Mouse (Mus musculus) forebrain, postnatal 0 days (tissue): ENCODE measurements at regions not wholly inside any gene's neighbourhood (a gene's known extent, or its start where the extent isn't known, plus 50 kb on each side); places are given as distances from the start of the nearest gene placed in this dataset.

Experiments used
- ATAC-seq: fragments of 200-750 bp; cut with Nextera tagmentation; 2 replicates; pipeline ENCODE4 v1.8.0; 2017; ENCODE audit warnings: mild to moderate bottlenecking, moderate library complexity
- DNase-seq: peaks from one replicate; pipeline ENCODE4 v3.0.0-alpha.2; 2015
- H3K27ac ChIP-seq: fragments of 300-500 bp; sonication (generic); 2 replicates; pipeline ENCODE4 v1.5.1; 2014; ENCODE audit warnings: low read depth, mild to moderate bottlenecking, antibody characterized with exemption, low read length, moderate library complexity, mixed read lengths
- H3K27me3 ChIP-seq: fragments of 300-500 bp; sonication (generic); 2 replicates; pipeline ENCODE4 v1.6.1; 2014; ENCODE audit warnings: mild to moderate bottlenecking, low read length, mixed read lengths; ENCODE audit not compliant: insufficient read depth
- H3K36me3 ChIP-seq: fragments of 300-500 bp; sonication (generic); 2 replicates; pipeline ENCODE4 v1.6.1; 2014; ENCODE audit warnings: mild to moderate bottlenecking, moderate library complexity; ENCODE audit not compliant: insufficient read depth
- H3K4me1 ChIP-seq: fragments of 300-500 bp; sonication (generic); 2 replicates; pipeline ENCODE4 v1.6.1; 2014; ENCODE audit warnings: antibody characterized with exemption; ENCODE audit not compliant: insufficient read depth
- H3K4me2 ChIP-seq: fragments of 300-500 bp; sonication (generic); 2 replicates; pipeline ENCODE4 v1.6.1; 2014; ENCODE audit warnings: low read depth, mild to moderate bottlenecking, moderate library complexity
- H3K4me3 ChIP-seq: fragments of 300-500 bp; sonication (generic); 2 replicates; pipeline ENCODE4 v1.5.1; 2014; ENCODE audit warnings: low read depth, low read length, mixed read lengths
- H3K9ac ChIP-seq: fragments of 300-500 bp; sonication (generic); 2 replicates; pipeline ENCODE4 v1.6.1; 2014; ENCODE audit warnings: mild to moderate bottlenecking
- H3K9me3 ChIP-seq: fragments of 300-500 bp; sonication (generic); 2 replicates; pipeline ENCODE4 v1.6.1; 2016; ENCODE audit warnings: low read length
- CTCF ChIP-seq: sonication (generic); IDR thresholded peaks from 2 replicates; pipeline ENCODE4 v1.5.1; 2016; ENCODE audit warnings: antibody characterized with exemption, control low read depth, low read depth
- WGBS: fragments of 180-500 bp; shearing (Covaris S2); extraction: QIAGEN DNeasy Blood & Tissue Kit; methylation state at CpG from one replicate; pipeline ENCODE4 v1.1.7; 2014; 5-methylcytosine and 5-hydroxymethylcytosine counted together

DNA sequence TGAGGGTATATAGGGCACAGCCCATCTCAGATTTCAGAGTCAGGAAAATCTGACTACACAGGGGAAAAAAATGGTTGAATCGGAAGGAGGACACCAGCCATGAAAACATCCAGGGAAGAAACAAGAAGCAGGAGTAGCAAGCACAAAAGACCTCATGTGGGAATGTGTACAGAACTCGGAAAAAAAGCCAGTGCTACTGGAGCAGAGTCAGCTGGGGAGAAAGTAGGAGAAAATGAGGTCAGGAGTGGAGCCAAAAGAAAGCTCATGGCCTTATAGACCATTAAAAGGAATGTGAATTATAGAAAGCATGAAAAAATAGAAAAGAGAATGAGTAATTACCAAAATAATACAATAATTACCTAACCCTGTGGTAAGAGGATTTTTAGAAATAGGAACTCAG lies 495.4 kb downstream of the Ppargc1a start:
- Histone ChIP-seq H3K9ac (no peak overlapping the region), H3K4me2 (no peak overlapping the region), H3K9me3 (no peaks in the 10 kb centered on the region), H3K27me3 (no peaks in the 10 kb centered on the region), H3K4me3 (no peak overlapping the region), H3K27ac (no peak overlapping the region), H3K36me3 (no peaks in the 10 kb centered on the region), H3K4me1 (no peaks in the 10 kb centered on the region)
- DNase-seq (no peak), ATAC-seq (no peak)
- no peak for TF ChIP-seq CTCF
- WGBS: 73% methylated on average over 2 of the region's 2 CpGs

DNA sequence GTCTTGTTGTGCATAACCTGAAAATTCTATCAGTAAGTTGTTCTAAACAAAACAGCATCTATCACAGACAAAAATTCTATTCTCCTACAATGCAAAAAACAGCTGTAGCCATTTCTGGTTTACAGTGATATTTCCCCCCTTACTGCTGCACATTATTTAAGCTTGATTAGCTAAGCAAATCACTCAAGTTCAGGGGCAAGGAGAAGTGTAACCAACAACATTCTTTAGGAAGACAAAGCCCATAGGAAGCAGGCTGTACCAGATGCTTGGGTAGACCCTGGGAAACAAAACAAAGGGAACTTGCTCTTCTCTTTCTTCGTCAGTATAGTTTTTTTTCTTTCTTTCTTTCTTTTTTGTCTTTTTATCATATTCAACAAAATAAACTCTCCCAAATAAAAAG lies 497.9 kb downstream of the Ppargc1a start:
- no peak for TF ChIP-seq CTCF
- H3K4me2 ChIP-seq: no peak overlapping the region
- no peak overlapping the region for H3K27ac ChIP-seq
- no peak overlapping the region for H3K4me3 ChIP-seq
- no peaks in the 10 kb centered on the region for H3K36me3 ChIP-seq
- WGBS: 64% methylated on average over 1 of the region's 1 CpGs
- no peaks in the 10 kb centered on the region for H3K4me1 ChIP-seq
- ATAC-seq (no peak), DNase-seq (no peak)
- H3K9ac ChIP-seq: no peak overlapping the region
- H3K27me3 ChIP-seq: no peaks in the 10 kb centered on the region
- no peaks in the 10 kb centered on the region for H3K9me3 ChIP-seq

DNA sequence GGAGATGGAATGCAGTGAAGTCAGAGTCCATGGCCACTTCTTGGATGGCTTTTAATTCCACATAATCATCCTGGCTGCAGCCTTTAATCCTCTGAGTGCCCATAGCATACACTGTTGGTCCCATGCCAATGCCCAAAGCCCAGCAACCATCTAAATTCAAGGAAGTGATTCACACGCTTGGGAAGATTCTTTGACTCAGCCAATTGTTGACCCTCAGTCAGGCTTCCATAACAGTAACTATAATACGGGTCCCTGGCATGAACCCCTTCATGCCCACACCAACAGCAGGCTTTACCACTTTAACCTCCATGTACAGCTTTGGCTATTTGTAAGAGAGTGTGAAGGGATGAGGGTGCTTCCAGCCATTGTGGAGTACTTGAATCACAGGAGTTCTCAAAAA lies 521.7 kb downstream of the Ppargc1a start:
- H3K4me1 ChIP-seq: no peaks in the 10 kb centered on the region
- DNase-seq (no peak), ATAC-seq (no peak)
- H3K4me2 ChIP-seq: no peak overlapping the region
- WGBS: 52% methylated on average over 2 of the region's 2 CpGs
- H3K4me3 ChIP-seq: no peak overlapping the region
- H3K9ac ChIP-seq: no peak overlapping the region
- H3K27me3 ChIP-seq: no peaks in the 10 kb centered on the region
- H3K27ac ChIP-seq: no peak overlapping the region
- no peak for TF ChIP-seq CTCF
- H3K36me3 ChIP-seq: no peaks in the 10 kb centered on the region
- H3K9me3 ChIP-seq: no peaks in the 10 kb centered on the region

DNA sequence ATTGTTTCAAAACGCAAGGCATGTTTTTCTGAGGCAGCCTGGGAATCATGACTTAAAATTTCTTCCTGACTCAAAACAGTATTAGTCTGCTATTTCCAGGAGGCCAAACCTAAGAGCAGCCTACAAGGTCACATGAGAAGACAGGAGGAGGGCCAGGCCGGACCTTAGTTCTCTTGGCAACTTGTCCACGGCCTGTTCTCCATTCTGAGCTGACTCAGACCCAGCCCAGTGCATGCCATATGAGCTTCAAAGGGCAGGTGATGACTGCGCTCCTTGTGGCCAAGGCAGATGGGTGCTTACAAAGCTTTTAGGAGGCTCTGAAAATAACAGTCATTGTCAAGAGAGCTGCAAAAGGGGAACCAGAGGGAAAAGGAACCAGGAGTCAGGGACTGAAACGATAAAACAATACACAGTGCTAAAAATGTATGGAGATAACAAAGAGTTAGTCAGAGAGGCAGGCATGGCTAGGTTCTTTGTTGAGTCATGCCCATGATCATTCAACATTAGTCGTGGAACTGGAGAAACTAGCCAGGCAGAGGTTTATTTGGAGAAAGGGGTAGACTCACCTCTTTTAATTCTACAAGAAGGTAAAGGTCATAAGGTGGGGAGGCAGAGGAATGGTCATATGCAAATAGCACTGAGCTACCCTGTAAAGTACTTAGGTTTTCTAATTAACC lies 525.8 kb downstream of the Ppargc1a start:
- Histone ChIP-seq H3K36me3 (no peaks in the 10 kb centered on the region), H3K9me3 (no peaks in the 10 kb centered on the region), H3K4me1 (no peaks in the 10 kb centered on the region), H3K27me3 (no peaks in the 10 kb centered on the region), H3K27ac (no peak overlapping the region), H3K4me3 (no peak overlapping the region), H3K9ac (no peak overlapping the region), H3K4me2 (no peak overlapping the region)
- 90% methylated on average over 6 of the region's 6 CpGs for WGBS
- DNase-seq (no peak), ATAC-seq (no peak)
- no peak for TF ChIP-seq CTCF

DNA sequence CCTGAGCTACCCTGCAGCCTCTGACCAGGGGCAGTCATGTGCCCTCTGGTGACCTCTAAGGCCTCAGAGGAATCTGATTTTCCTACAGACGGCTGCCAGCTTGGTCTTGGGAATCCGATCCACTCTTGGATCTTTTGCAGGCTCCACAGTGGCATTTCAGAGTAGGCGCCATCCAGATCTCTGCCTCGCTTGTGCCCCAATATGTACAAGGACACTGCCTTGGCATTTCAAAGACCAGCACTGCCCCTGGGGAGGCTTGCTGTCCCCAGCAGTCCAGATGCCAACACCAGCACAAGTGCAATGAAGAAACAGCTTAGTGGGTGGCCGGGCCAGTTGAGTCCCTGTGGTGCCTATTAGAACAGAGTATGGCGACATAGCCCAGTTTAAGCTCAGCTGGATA lies 526.6 kb downstream of the Ppargc1a start:
- 86% methylated on average over 6 of the region's 6 CpGs for WGBS
- Histone ChIP-seq H3K4me2 (no peak overlapping the region), H3K4me1 (no peaks in the 10 kb centered on the region), H3K36me3 (no peaks in the 10 kb centered on the region), H3K4me3 (no peak overlapping the region), H3K27me3 (no peaks in the 10 kb centered on the region), H3K9me3 (no peaks in the 10 kb centered on the region), H3K27ac (no peak overlapping the region), H3K9ac (no peak overlapping the region)
- no peak for TF ChIP-seq CTCF
- DNase-seq (no peak), ATAC-seq (no peak)

DNA sequence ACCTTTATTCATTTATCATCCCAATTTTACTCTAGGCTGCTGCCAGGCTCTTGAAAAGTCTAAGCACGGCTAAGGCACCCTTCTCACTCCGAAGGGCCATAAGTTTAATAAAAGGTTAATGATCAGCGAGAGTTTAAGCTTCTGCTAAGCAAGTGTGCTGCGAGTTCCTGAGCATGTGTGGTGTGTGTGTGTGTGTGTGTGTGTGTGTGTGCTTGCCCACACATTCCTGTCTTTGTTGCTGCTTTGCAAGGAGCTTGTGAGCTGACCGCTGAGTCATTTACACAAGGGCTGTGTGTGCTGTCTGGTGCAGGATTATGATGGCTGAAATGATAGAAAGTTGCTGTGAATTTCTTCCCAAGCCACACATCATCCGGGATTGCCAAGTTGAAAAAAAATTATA lies 527.1 kb downstream of the Ppargc1a start:
- no peak overlapping the region for H3K4me3 ChIP-seq
- no peaks in the 10 kb centered on the region for H3K36me3 ChIP-seq
- DNase-seq: no peak
- no peak overlapping the region for H3K9ac ChIP-seq
- WGBS: 85% methylated on average over 6 of the region's 6 CpGs
- H3K9me3 ChIP-seq: no peaks in the 10 kb centered on the region
- no peaks in the 10 kb centered on the region for H3K27me3 ChIP-seq
- no peaks in the 10 kb centered on the region for H3K4me1 ChIP-seq
- no peak overlapping the region for H3K4me2 ChIP-seq
- no peak for TF ChIP-seq CTCF
- no peak overlapping the region for H3K27ac ChIP-seq
- ATAC-seq: no peak

DNA sequence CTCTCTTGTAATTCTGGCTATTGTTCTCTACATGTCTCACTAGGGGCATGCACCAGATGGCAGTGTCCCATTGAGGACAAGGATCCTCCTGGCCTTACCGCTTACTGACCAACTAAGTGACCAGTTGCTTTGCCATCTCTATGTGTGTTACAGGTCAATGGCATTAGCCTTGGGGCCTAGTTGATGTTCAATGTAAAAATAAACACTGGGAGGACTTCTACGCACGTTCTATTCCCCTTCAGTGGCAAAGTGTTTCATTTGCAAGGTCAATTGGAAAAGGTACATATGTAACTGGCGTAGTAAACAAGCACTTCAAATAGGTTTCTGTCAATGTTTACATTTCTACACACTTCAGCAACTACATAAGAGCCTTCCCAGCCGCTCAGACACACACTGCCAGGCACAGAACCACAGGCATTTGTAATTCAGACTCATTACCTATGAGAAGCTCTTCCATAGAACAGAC lies 527.8 kb downstream of the Ppargc1a start:
- no peaks in the 10 kb centered on the region for H3K9me3 ChIP-seq
- H3K36me3 ChIP-seq: no peaks in the 10 kb centered on the region
- no peaks in the 10 kb centered on the region for H3K27me3 ChIP-seq
- WGBS: 90% methylated on average over 5 of the region's 5 CpGs
- no peak for DNase-seq
- H3K27ac ChIP-seq: no peak overlapping the region
- no peak for TF ChIP-seq CTCF
- no peak overlapping the region for H3K4me2 ChIP-seq
- no peak overlapping the region for H3K4me3 ChIP-seq
- no peak overlapping the region for H3K9ac ChIP-seq
- ATAC-seq: no peak
- H3K4me1 ChIP-seq: no peaks in the 10 kb centered on the region
